Mouse (Mus musculus) macrophage (primary cell): Measurements from ENCODE around the gene Ccser2. TPM values are rescaled to one million over a fixed set of nuclear protein-coding genes. Genes with fewer than 3 reads are reported as not detected.
A peak's percentile ranks its signal among the peaks of the same experiment; 100 is the strongest.
"Not testable (repeated sequence)": the region's sequence is repeated elsewhere in the genome, so short reads cannot be mapped to it uniquely, and the experiment has no call there.

Experiments
- H3K27ac ChIP-seq: fragments of 350-480 bp; formaldehyde crosslinking; 2 replicates; pipeline ENCODE4 v1.9.0; 2021
- H3K36me3 ChIP-seq: fragments of 350-480 bp; formaldehyde crosslinking; 2 replicates; pipeline ENCODE4 v1.9.0; 2021; ENCODE audit errors: inconsistent target
- H3K4me3 ChIP-seq: fragments of 350-480 bp; formaldehyde crosslinking; 2 replicates; pipeline ENCODE4 v1.9.0; 2021; ENCODE audit errors: inconsistent target
- H3K79me2 ChIP-seq: fragments of 350-480 bp; formaldehyde crosslinking; 2 replicates; pipeline ENCODE4 v1.9.0; 2021; ENCODE audit errors: inconsistent target
- WGBS: methylation state at CpG from one replicate; pipeline ENCODE4 v1.1.7; 2026; ENCODE audit warnings: inconsistent platforms; ENCODE audit not compliant: missing documents; 5-methylcytosine and 5-hydroxymethylcytosine counted together
- polyA plus RNA-seq: library from polyadenylated mRNA; stranded (reverse); fragments of 250-400 nt; gene quantifications from 3 replicates; pipeline ENCODE4 v1.2.4, GENCODE M21; 2018; ENCODE audit warnings: inconsistent platforms
- total RNA-seq, 78 experiments: library from RNA; depleted of rRNA; stranded (reverse); fragments of 250-400 nt; gene quantifications; 1 replicate in 9 of 78; 2 replicates in 24 of 78; 3 replicates in 43 of 78; 4 replicates in 2 of 78; pipeline ENCODE4 v1.2.4; 2018; ENCODE audit warnings: inconsistent platforms in 56 of 78

The Ccser2 gene
- total RNA-seq (2018; cell fraction: chromatin; rRNA removed): 10 to 100 TPM in 24 of 26 experiments, 1 to 10 TPM in 2; 4.9 to 50.9 (median 18.7) TPM
- 10 to 100 TPM in 24 of 26 experiments, 1 to 10 TPM in 2; 9.6 to 15.4 (median 12.3) TPM for total RNA-seq (2018; cell fraction: cytosol; rRNA removed)
- total RNA-seq (2018; cell fraction: nucleus; rRNA removed): 10 to 100 TPM in 24 of 26 experiments, 1 to 10 TPM in 2; 9.2 to 30.6 (median 18.2) TPM
- polyA plus RNA-seq: 6.1 to 11.6 TPM (median 7.1 TPM) in 3 replicates

DNA sequence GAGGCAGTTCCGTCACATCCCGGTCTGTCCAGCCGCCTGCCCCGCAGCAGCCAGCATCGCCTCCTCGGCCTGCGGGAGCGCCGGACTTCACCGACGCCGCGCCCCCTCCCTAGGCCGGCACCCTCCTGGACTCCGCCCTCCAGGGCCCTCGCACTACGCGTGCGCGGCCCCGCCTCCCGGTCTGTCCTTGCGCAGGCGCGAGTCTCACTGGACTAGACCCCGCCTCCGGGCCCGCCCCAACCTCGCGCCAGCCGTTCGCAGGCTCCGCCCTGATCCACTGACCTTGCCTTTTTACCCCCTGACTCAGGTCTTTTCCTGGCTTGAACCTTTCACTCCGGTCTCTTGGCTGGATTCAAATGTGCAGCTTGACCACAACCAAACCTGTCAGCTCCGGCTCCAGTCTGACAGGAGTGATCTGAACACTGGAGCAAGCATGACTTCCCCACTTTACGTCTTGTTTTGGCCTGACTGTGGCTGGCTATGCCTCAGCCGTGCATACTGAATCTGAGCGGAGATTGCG, at the start of gene Ccser2:
Ccser2 (minus strand) TSS at position 150 of the 520 bp plus-strand sequence.
- H3K27ac ChIP-seq: peak within 1 kb of the TSS; percentile 54
- no peaks in the 10 kb centered on the region for H3K36me3 ChIP-seq
- H3K4me3 ChIP-seq: peak within 1 kb of the TSS; percentile 54
- WGBS: 1% methylated on average over 39 of the region's 39 CpGs
- peaks cover 45% of the 10 kb centered on the region for H3K79me2 ChIP-seq

DNA sequence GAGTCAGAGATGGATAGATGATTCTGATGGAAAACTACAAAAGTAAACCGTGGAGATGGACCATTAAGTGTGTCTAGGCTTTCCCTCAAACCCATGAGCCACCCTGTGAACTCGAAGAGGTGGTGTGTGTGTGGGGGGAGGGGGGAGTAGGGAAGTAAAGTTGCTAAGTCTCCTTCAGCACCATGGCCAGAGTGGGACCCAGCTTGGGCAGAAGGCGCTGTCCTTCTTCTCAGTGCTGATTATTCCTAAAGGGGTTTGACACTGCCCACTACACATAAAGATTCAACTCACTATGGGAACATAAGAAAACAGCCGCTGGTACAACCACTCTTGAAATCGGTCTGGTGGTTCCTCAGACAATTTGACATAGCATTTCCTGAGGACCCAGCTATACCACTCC, 47.3 kb upstream of the Ccser2 start:
- no peak overlapping the region for H3K27ac ChIP-seq
- H3K36me3 ChIP-seq: no peaks in the 10 kb centered on the region
- H3K4me3 ChIP-seq: no peak overlapping the region
- no peaks in the 10 kb centered on the region for H3K79me2 ChIP-seq
- 35% methylated on average over 5 of the region's 5 CpGs for WGBS

DNA sequence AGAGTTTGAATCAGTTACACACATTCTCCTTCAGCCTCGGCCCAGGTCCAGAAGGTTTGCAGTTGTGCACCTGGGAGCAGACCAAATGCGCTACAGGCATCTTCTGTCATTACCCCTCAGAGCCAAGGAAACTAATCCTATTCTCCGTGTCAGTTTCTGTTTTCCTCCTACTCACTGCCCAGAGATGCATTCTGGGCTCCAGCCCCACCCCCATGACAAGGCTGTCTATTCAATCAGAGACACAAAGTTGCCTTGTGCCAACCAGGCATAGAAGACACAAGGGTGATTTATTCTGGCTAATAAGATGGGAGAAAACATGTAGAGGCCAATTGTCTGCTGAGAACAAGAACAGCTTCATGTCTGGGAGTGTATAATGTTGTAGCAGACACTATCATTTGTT, 45.1 kb upstream of the Ccser2 start:
- 66% methylated on average over 3 of the region's 3 CpGs for WGBS
- no peaks in the 10 kb centered on the region for H3K36me3 ChIP-seq
- H3K27ac ChIP-seq: no peak overlapping the region
- no peaks in the 10 kb centered on the region for H3K79me2 ChIP-seq
- H3K4me3 ChIP-seq: no peak overlapping the region

DNA sequence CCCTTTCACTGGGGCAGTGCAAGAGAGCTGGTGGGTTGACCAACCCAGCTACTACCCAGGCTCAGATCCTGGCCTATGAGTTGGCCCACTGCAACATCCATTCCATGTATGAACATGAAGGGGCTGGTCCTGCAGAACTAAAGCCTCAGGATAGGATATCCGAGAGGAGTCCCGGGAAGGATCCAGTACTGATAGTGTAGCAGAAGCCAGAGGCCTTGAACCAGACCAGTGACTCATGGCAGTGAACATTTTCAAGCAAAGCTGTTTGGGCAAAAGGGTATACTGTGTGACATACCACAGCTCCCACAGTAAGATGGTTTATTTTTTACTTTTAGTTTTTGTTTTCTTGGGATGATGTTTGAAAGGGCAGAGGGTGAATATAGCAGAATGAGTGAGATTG, 41.1 kb upstream of the Ccser2 start:
- H3K36me3 ChIP-seq: no peaks in the 10 kb centered on the region
- H3K79me2 ChIP-seq: no peaks in the 10 kb centered on the region
- no peak overlapping the region for H3K27ac ChIP-seq
- 100% methylated on average over 2 of the region's 2 CpGs for WGBS
- H3K4me3 ChIP-seq: no peak overlapping the region

DNA sequence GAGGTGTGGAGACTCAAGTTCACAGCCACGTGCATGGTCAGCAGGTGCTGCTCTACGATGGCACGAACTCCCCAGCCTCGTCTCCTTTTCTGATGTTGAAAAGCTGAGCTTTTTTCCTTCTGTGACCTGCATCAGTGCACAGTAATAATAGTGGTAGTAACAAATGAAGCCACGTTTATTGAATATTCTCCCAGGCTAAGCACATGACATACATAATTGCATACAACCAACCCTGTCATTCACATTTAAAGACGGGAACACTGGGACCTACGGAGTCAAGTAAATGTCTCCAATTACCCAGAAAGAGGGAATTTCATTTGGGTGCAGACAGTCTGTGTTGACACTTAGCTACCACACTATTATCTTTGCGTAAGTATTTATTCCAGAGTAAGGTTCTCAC, 37.9 kb upstream of the Ccser2 start:
- no peak overlapping the region for H3K4me3 ChIP-seq
- no peaks in the 10 kb centered on the region for H3K79me2 ChIP-seq
- WGBS: 85% methylated on average over 8 of the region's 8 CpGs
- H3K36me3 ChIP-seq: no peaks in the 10 kb centered on the region
- H3K27ac ChIP-seq: no peak overlapping the region

DNA sequence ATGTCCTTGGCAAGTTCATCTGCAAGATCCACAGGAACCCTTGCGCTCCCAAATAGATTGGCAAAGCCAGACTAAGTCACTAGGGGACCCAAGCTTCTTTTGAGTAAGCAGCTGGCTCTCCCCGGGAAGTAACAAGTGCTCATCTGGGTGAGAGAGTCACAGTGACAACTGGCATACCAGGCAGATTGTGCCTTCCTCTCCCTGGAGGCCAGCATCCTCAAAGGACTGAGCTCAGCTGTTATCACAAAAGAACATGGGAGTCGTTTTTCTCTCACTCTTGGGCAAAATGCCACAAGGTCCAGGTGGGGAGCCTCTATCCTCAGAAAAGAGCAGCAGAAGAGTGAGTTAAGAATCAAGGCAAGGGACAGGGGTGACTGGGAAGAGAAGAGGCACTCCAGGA, 37.3 kb upstream of the Ccser2 start:
- 29% methylated on average over 3 of the region's 3 CpGs for WGBS
- no peak overlapping the region for H3K4me3 ChIP-seq
- H3K27ac ChIP-seq: no peak overlapping the region
- H3K79me2 ChIP-seq: no peaks in the 10 kb centered on the region
- H3K36me3 ChIP-seq: no peaks in the 10 kb centered on the region

DNA sequence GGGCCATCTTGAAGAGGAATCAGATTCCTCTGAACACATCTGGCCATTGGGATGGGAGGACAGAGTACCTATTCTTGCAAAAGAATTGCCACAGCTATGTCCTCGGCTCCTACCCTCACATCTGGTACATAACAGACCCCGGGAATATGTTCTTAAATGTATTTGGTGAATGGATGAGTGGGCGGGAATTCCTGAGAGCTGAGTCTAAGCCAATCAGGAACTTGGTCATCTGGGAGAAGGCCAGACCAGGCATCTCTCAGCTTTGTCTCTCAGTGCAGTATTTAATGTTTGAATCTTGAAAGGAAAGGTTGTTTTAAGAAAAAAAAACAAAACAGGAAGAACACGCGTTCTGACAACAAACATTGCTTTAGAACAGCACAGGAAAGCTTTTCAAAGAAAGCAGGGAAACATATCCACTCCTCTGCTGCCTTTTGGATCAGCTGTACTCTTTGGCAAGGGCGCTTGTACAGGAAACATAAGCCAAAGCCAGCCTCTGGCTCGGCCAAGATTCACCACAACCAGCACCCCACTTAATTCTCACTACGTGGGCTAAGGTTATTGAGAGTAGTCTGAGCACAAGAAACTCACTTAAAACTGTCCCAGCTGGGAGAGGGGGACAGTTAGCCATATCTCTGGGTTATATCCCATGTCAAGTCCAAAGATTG, 35.0 kb upstream of the Ccser2 start:
- H3K27ac ChIP-seq: no peak overlapping the region
- no peaks in the 10 kb centered on the region for H3K36me3 ChIP-seq
- H3K4me3 ChIP-seq: no peak overlapping the region
- no peaks in the 10 kb centered on the region for H3K79me2 ChIP-seq
- 75% methylated on average over 8 of the region's 8 CpGs for WGBS

DNA sequence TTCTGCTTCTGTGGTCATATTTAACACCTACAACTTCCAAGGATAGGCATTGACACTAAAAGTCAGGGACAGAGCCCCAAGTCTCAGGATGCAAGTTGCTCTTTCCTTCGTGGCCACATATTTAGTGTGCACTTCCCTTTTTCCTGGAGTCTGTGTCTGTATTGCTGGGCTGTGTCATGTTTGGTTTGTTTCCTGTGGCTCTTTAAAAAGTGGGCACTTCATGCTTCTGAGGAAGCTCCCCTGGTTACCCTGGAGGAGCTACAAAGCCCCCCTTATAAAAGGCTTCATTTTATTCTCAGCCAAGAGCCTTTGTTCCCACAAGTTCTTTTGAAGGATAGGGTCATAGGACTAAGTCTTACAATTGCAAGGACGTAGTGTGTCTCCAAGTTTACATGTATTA, 34.3 kb upstream of the Ccser2 start:
- Histone ChIP-seq H3K4me3 (no peak overlapping the region), H3K27ac (no peak overlapping the region), H3K79me2 (no peaks in the 10 kb centered on the region), H3K36me3 (no peaks in the 10 kb centered on the region)
- 46% methylated on average over 2 of the region's 2 CpGs for WGBS

DNA sequence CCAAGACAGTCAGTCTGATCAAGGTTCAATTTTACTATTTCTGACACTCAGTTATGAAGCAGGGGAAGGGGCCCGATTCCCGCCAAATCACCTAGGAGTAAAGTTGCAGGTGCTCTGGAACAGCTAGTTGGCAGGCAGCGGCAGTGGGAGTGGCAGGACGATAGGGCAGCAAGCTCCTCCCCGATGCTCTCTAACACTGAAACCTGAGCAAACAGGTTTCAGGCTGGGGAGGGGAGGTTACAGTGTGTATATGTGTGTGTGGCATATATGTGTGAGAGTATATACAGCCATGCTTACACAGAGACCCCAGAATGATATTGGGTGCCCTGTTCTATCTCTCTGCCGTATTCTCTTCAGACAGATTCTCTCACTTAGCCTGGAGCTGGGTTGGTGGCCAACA, 32.2 kb upstream of the Ccser2 start:
- WGBS: 84% methylated on average over 6 of the region's 6 CpGs
- H3K79me2 ChIP-seq, H3K27ac ChIP-seq, H3K4me3 ChIP-seq, H3K36me3 ChIP-seq: not testable (repeated sequence)

DNA sequence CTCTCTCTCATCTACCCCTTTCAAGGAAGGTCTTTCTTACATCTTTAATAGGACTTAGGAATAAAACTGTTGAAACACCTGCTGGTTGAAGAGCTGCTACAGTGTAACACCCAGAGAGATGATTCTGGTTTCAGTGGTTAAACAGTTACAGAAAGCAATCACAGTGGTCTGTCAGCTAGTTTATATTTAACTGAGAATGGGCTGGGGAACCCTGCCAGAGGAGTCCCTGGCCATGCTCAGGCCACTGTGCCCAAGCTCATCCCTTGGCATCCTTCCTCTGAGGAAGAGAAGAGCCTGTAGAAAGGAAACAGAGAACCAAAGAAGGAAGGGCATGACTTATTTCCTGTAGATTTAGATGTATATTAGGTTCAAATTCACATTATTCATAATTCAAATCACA, 21.2 kb upstream of the Ccser2 start:
- no peak overlapping the region for H3K27ac ChIP-seq
- H3K36me3 ChIP-seq: no peaks in the 10 kb centered on the region
- no peaks in the 10 kb centered on the region for H3K79me2 ChIP-seq
- no peak overlapping the region for H3K4me3 ChIP-seq

DNA sequence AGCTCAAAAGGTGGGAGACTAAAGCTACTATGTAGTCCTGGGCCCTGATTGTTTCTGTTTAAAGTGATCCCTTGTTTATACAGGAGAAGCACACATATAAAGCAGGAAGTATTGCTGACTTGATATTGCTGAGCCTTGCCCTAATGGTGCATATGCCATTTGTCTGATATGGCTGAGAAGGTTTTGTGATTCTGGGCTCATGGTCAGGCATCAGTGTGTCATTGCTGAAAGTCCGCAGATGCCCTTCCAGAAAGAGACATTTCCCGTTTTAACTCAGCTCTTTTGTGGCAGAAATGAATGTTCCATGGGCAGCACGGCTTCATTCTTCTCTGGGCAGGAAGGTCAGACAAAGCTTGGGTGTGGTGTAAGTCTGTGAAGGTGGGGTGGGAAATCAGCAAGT, 17.1 kb upstream of the Ccser2 start:
- no peak overlapping the region for H3K27ac ChIP-seq
- H3K79me2 ChIP-seq: no peaks in the 10 kb centered on the region
- WGBS: 88% methylated on average over 3 of the region's 3 CpGs
- no peaks in the 10 kb centered on the region for H3K36me3 ChIP-seq
- H3K4me3 ChIP-seq: no peak overlapping the region

DNA sequence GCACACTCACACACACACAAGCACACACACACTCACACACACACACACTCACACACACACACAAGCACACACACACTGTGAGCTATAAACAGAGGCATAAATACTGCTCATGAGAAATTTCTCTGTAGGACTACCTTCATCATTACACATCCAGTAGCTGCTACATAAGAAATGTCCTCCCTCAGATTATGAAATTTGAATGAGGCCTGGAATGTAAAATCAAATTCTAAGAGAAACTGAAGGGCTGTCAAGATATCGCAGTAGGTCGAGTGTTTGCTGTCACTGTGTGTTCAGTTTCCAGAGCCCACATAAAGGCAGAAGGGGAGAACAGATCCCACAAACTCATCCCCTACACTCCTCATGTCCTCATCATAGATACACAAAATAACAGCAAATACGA, 6.4 kb upstream of the Ccser2 start:
- Histone ChIP-seq H3K79me2 (no peaks in the 10 kb centered on the region), H3K36me3 (no peaks in the 10 kb centered on the region), H3K27ac (no peak overlapping the region), H3K4me3 (no peak overlapping the region)
- 90% methylated on average over 3 of the region's 3 CpGs for WGBS

DNA sequence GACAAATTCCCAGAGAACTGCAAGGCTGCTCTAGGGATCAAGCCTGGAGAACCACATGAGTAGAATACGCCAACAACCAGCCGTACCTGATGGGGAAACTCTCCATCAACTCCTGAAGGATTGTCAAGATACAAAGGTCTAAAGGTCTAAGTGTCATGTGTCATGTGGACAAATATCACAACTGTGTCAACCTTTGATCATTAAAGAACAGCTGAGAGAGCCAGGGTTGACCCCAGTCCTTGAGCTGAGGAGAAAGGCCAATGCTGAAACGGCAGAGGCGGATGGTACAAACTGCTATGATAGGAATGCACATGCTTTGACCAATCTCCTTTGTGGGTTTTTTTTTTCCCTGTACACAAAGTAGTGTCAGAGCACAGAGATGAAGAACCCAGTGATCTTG, 2.6 kb upstream of the Ccser2 start:
- peaks cover 20% of the 10 kb centered on the region for H3K79me2 ChIP-seq
- no peaks in the 10 kb centered on the region for H3K36me3 ChIP-seq
- no peak overlapping the region for H3K4me3 ChIP-seq
- 92% methylated on average over 4 of the region's 4 CpGs for WGBS
- no peak overlapping the region for H3K27ac ChIP-seq

DNA sequence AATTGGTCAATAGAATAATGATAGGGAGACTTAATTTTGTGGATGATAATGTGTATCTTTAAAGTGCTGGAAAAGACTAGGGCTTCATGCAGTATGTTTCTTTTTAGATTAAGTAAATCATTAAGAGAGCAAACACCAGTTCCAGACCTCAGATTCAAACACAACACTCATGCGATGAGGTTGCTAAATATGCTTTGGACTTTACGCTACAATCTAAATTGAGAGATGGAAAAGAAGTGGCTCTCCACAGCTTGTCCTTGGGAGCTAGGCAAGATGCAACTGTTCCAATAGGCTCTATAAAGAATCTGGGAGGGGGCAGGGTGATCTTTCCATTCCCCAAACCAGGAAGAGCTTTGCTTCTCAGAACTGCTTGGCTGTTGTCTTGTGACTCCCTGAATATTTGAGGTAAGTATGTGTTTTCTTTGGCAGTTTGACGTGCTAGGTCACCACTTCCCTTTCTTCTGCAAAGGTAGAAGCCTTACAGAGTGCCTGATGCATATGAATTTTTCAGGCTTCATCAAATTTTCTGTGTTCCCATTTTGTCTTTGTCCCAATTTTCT, 1.4 kb upstream of the Ccser2 start:
- H3K4me3 ChIP-seq: no peak overlapping the region
- H3K36me3 ChIP-seq: no peaks in the 10 kb centered on the region
- WGBS: 73% methylated on average over 3 of the region's 3 CpGs
- H3K27ac ChIP-seq: no peak overlapping the region
- H3K79me2 ChIP-seq: peaks cover 32% of the 10 kb centered on the region

DNA sequence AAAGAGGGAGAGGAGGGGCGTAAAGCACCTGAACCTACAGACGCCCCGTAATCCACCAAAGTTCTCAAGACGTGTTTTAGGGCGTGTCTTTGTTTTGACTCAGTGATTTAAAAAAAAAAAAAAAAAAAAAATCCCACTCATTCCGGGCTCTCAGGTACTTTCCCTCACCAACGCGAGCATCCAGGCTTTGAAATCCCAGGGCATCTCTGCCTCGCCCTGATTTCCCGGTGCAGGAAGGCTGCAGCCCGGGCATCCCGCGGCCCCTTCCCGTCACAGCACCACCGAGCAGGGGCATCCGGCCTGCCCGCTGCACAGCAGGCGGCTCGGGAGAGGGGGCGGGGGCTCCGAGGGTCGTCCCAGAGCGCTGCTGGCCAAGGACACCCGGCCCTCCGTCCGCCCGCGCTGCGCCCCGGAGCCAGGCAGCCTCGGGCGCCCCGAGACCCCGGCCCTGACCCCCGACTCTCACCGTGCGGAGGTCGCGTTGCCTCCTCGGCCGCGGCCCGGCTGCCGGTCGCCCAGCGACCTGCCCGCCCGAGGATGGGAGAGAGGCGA, 425 bp downstream of the Ccser2 start:
- Histone ChIP-seq H3K27ac (no peak overlapping the region), H3K36me3 (no peaks in the 10 kb centered on the region), H3K79me2 (peaks cover 50% of the 10 kb centered on the region), H3K4me3 (peak overlapping the region; percentile 54)
- WGBS: under 1% methylated on average over 36 of the region's 49 CpGs
